Mouse (Mus musculus) embryonic stem cell, embryonic (primary cell): Measurements from ENCODE around the gene Exph5.

Source experiments
- CTCF ChIA-PET, 4 experiments: fragments of 300-600 bp in 2 of 4; fragments of 350-600 bp in 2 of 4; sonication (Branson Sonifier 250); formaldehyde crosslinking; loops; one replicate each; lab custom pipeline; 2022; ENCODE audit warnings: inconsistent platforms in 2 of 4; lab: Charles Lee
- POLR2A ChIA-PET, 4 experiments: fragments of 300-600 bp in 2 of 4; fragments of 350-600 bp in 2 of 4; sonication (Branson Sonifier 250); formaldehyde crosslinking; loops; one replicate each; lab custom pipeline; 2022; ENCODE audit warnings: antibody characterized with exemption in 4 of 4, inconsistent platforms in 1 of 4; lab: Charles Lee

The Exph5 gene

GRCm38 (mm10) chr9:53380595-53380994 is 79.1 kb downstream of the Exph5 start:
- POLR2A ChIA-PET, result interaction anchor here in 1 of 4 experiments (1.0 to 1.4 kb wide), 2 partner anchors 31 to 40 kb away, joined by 3 read pairs; no protein-coding TSS in a partner anchor

GRCm38 (mm10) chr9:53381113-53381615 is 79.7 kb downstream of the Exph5 start:
- ChIA-PET CTCF (no interaction called here), POLR2A (interaction anchor here in 2 of 4 experiments (0.6 to 0.9 kb wide), 3 partner anchors 35 to 155 kb away, joined by 3 to 6 read pairs (median 4); partner anchors contain the start of genes Atm (in 1 of the 2) and Ddx10 (in 1 of the 2))

More at GRCm38 (mm10) chr9:53380595-53380994, 79.1 kb downstream of the Exph5 start:
- CTCF ChIA-PET, result no interaction called here

DNA sequence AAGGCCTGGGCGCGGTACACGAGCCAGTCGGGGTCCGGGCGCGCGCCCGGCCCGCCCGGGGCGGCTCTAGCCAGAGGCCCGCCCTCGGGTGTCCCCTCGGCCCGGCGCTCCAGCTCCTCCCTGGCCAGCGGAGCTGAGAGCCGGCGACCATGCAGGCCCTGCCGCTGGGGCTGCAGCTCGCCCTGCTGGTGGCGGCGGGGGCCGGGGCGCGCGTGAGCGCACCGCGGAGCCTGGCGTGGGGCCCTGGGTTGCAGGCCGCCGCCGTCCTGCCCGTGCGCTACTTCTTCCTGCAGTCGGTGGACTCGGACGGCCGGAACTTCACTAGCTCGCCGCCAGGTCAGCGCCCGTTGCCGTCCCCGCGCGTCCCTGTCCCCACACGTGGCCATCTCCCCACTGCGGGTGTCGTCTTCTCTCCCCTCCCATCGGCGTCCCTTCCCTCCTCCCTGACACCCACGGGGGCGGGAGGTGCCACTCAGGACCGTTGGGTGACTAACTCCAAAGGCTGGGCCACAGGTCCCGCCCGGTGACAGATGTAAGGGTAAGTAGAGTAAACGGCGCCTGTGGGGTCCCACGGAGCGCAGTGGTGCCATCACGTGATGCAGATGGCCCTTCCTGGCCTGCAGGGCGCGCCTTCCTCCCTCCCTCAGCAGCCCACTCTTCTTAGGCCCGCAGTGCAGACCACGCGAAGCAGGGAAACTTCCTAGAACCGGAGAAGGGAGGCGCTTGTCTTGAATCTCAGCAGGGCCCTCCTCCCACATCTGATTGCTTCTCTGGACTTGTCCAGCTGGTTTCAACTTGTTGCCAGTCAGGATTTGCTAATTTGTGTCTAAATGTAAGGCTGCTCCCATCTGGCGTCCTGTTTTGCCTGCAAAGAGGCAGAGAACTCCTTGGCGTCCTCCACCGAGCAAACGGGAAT is 82.7 kb downstream of the Exph5 start, which contains the start of gene Kdelc2:
Gene Kdelc2 (plus strand): TSS at position 75 of the 916 bp plus-strand sequence.
- ChIA-PET CTCF (interaction anchor here in 2 of 4 experiments (1.0 to 2.2 kb wide), 2 partner anchors 13 to 14 kb away, joined by 6 to 7 read pairs; no protein-coding TSS in a partner anchor), POLR2A (interaction anchor here in 3 of 4 experiments (0.6 to 3.1 kb wide), 27 partner anchors 9 to 152 kb away, joined by 3 to 12 read pairs (median 4); partner anchors contain the start of genes 4930550C14Rik (in 2 of the 3) and Ddx10 (in 1 of the 3))

DNA sequence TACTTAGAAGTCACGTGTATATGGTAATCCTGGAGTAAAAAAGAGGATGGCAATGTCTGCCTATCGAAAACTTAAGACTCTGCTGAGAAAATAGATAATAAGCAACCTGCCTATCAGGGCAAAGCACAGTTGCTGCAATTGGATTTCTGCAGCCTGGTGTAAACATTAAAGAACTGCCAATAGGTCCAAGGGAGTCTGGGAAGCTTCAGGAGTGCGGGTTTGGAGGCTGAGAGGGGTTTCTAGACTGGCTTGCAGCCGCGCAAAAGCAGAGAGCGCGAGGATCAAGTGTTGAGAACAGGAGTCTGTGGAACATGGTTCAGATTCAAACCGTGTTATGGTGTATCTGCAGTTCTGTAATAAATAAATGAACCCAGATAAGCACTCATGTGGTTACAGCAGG is 83.4 kb downstream of the Exph5 start:
- ChIA-PET CTCF (interaction anchor here in 2 of 4 experiments (0.5 to 2.2 kb wide), 3 partner anchors 12 to 113 kb away, joined by 4 to 7 read pairs (median 6); no protein-coding TSS in a partner anchor), POLR2A (interaction anchor here in 3 of 4 experiments (0.6 to 3.1 kb wide), 24 partner anchors 9 to 578 kb away, joined by 3 to 12 read pairs (median 5); partner anchors contain the start of genes 4930550C14Rik (in 2 of the 3) and Ddx10 (in 1 of the 3))

- ChIA-PET POLR2A (interaction anchor here in 2 of 4 experiments (1.1 to 3.1 kb wide), 3 partner anchors 11 to 18 kb away, joined by 3 to 10 read pairs (median 4); no protein-coding TSS in a partner anchor), CTCF (no interaction called here)
Measured at GRCm38 (mm10) chr9:53387431-53387830, 86.0 kb downstream of the Exph5 start.

GRCm38 (mm10) chr9:53389109-53389508 is 87.6 kb downstream of the Exph5 start:
- CTCF ChIA-PET, result interaction anchor here in 1 of 4 experiments (0.9 kb wide), 1 partner anchor 9 kb away, joined by 4 read pairs; no protein-coding TSS in a partner anchor
- POLR2A ChIA-PET, result interaction anchor here in 1 of 4 experiments (0.6 kb wide), 1 partner anchor 70 kb away, joined by 4 read pairs; no protein-coding TSS in a partner anchor

GRCm38 (mm10) chr9:53390136-53390535 is 88.7 kb downstream of the Exph5 start:
- POLR2A ChIA-PET, result interaction anchor here in 2 of 4 experiments (0.9 to 1.7 kb wide), 3 partner anchors 8 to 15 kb away, joined by 3 to 5 read pairs (median 3); no protein-coding TSS in a partner anchor
- CTCF ChIA-PET, result no interaction called here

DNA sequence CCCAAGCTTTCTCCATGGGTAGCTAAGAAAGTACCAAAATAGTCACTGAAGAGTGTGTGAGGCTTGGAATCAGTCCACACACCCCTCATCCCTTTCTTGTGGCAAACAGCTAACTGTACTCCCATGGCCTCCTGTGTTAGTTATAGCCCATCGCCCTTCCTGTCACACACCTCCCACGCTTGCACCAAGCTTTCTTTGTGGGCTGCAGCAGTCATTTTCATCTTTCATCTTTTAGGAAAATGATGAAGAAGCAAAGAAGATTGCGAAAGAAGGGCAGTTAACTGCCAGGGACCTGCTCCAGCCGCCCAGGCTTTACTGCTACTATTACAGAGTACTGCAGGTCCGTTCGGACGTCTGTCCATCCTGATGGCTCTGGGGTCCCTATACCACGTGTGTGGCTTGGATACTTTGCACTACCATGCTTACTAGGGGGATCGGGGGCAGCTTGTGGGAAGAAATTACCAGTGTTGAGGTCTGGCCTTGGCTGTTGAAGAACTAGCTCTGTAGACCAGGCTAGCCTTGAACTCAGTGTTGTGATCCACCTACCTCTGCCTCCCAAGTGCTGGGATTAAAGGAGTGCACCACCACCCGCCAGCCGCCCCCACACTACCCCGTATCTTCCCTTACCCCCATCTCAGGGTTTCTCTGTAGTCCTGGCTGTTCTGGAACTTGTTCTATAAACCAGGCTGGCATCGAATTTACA is 96.4 kb downstream of the Exph5 start:
- CTCF ChIA-PET, result interaction anchor here (0.6 to 2.2 kb wide), 22 partner anchors 8 to 212 kb away, joined by 3 to 15 read pairs (median 4); partner anchors contain the start of genes Acat1 (in 1 of the 4) and Kdelc2 (in 1 of the 4)
- POLR2A ChIA-PET, result interaction anchor here in 3 of 4 experiments (0.5 to 2.0 kb wide), 17 partner anchors 8 to 172 kb away, joined by 3 to 10 read pairs (median 3); partner anchors contain the start of genes Ddx10 (in 3 of the 3), Kdelc2 (in 2 of the 3) and Exph5 (in 1 of the 3)

- CTCF ChIA-PET, result interaction anchor here (0.6 to 2.2 kb wide), 20 partner anchors 9 to 212 kb away, joined by 3 to 15 read pairs (median 4); partner anchors contain the start of gene Acat1 (in 1 of the 4)
Measured at GRCm38 (mm10) chr9:53398388-53398700, 96.9 kb downstream of the Exph5 start.

GRCm38 (mm10) chr9:53399537-53399936 is 98.1 kb downstream of the Exph5 start:
- ChIA-PET CTCF (no interaction called here), POLR2A (interaction anchor here in 1 of 4 experiments (0.9 to 1.2 kb wide), 2 partner anchors 9 to 12 kb away, joined by 3 read pairs; no protein-coding TSS in a partner anchor)

More at GRCm38 (mm10) chr9:53398388-53398700, 96.9 kb downstream of the Exph5 start:
- POLR2A ChIA-PET, result interaction anchor here in 3 of 4 experiments (0.7 to 2.0 kb wide), 12 partner anchors 9 to 151 kb away, joined by 3 to 10 read pairs (median 4); partner anchors contain the start of genes Kdelc2 (in 2 of the 3), Ddx10 (in 1 of the 3) and Exph5 (in 1 of the 3)

- ChIA-PET POLR2A (interaction anchor here in 1 of 4 experiments (0.6 kb wide), 1 partner anchor 281 kb away, joined by 3 read pairs; no protein-coding TSS in a partner anchor), CTCF (no interaction called here)
Measured at GRCm38 (mm10) chr9:53400696-53401095, 99.2 kb downstream of the Exph5 start.

DNA sequence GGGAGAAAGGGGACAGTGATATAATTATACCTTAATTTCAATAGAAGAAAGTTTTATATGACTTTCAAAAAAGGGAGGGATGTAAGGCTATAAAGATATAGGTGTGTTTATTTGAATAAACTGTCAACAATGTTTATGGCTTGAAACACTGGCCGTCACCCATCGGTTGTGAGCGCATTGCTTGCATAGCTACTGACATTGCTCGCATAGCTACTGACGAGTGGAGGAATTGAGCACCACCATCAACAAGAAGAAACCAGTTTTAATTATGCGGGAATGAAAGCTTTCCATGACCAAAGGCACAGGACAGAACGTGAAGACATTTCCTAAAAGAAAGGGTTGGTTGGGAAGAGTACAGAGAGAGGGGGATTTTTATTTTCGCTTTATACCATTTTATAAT is 99.7 kb downstream of the Exph5 start:
- POLR2A ChIA-PET, result interaction anchor here in 1 of 4 experiments (1.4 to 2.1 kb wide), 2 partner anchors 17 to 60 kb away, joined by 4 to 8 read pairs; partner anchors contain the start of gene Kdelc2

GRCm38 (mm10) chr9:53402291-53402711 is 100.8 kb downstream of the Exph5 start, which contains the start of gene 4930550C14Rik:
4930550C14Rik (plus strand) TSS chr9:53402325.
- CTCF ChIA-PET, result interaction anchor here in 3 of 4 experiments (0.6 to 1.2 kb wide), 4 partner anchors 16 to 265 kb away, joined by 3 to 6 read pairs (median 4); no protein-coding TSS in a partner anchor
- POLR2A ChIA-PET, result interaction anchor here in 3 of 4 experiments (0.5 to 2.1 kb wide), 16 partner anchors 16 to 436 kb away, joined by 3 to 8 read pairs (median 4); partner anchors contain the start of genes Ddx10 (in 2 of the 3) and Kdelc2 (in 2 of the 3)

More for the DNA sequence above, 99.7 kb downstream of the Exph5 start:
- CTCF ChIA-PET, result no interaction called here

DNA sequence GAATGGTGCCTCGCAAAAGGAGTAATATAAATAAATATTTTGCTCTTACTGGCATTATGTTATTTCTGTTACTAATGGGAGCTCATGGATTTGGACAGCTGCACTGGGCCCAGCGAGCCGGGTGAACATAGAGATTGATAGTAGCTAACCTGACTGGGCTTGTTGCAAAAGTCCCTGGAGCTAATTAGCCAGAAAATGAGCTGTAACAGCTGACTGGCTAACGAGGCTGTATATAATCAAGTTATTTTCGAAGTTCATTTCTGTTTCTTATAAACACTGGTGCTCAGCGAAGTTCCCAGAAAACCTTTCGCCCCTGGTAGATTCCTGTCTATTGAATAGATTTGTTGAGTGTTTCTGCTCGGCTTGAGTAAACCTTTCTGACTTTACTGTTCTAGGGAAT is 101.5 kb downstream of the Exph5 start:
- POLR2A ChIA-PET, result interaction anchor here in 2 of 4 experiments (0.6 to 2.1 kb wide), 15 partner anchors 12 to 242 kb away, joined by 3 to 8 read pairs (median 4); partner anchors contain the start of genes Ddx10 (in 2 of the 2) and Kdelc2 (in 2 of the 2)
- CTCF ChIA-PET, result interaction anchor here in 3 of 4 experiments (0.6 to 1.2 kb wide), 4 partner anchors 17 to 265 kb away, joined by 3 to 6 read pairs (median 4); no protein-coding TSS in a partner anchor

GRCm38 (mm10) chr9:53404050-53404752 is 102.7 kb downstream of the Exph5 start:
- ChIA-PET POLR2A (interaction anchor here (0.6 to 2.2 kb wide), 25 partner anchors 10 to 1679 kb away, joined by 3 to 19 read pairs (median 4); partner anchors contain the start of genes Ddx10 (in 2 of the 4) and Kdelc2 (in 1 of the 4)), CTCF (interaction anchor here in 1 of 4 experiments (0.7 kb wide), 1 partner anchor 149 kb away, joined by 3 read pairs; no protein-coding TSS in a partner anchor)
